Mouse (Mus musculus) midbrain, embryonic 16.5 days (tissue): ENCODE results near the gene Hhat. TPM values are rescaled to one million over a fixed set of nuclear protein-coding genes. Genes with fewer than 3 reads are reported as not detected.

Experiments
- ATAC-seq: fragments of 200-750 bp; cut with Nextera tagmentation; 2 replicates; pipeline ENCODE4 v1.8.0; 2017; ENCODE audit warnings: moderate TSS enrichment
- H3K27ac ChIP-seq: fragments of 300-500 bp; sonication (generic); 2 replicates; pipeline ENCODE4 v1.5.1; 2014; ENCODE audit warnings: mild to moderate bottlenecking, low read length, mixed read lengths
- H3K27me3 ChIP-seq: fragments of 300-500 bp; sonication (generic); 2 replicates; pipeline ENCODE4 v1.6.1; 2014; ENCODE audit warnings: low read depth, low read length, mixed read lengths; ENCODE audit not compliant: control insufficient read depth, insufficient read depth
- H3K36me3 ChIP-seq: fragments of 300-500 bp; sonication (generic); 2 replicates; pipeline ENCODE4 v1.6.1; 2014; ENCODE audit warnings: mild to moderate bottlenecking, low read length, moderate library complexity, mixed read lengths; ENCODE audit not compliant: control insufficient read depth, insufficient read depth
- H3K4me1 ChIP-seq: fragments of 300-500 bp; sonication (generic); 2 replicates; pipeline ENCODE4 v1.6.1; 2014; ENCODE audit warnings: mild to moderate bottlenecking, low read length, mixed read lengths; ENCODE audit not compliant: control insufficient read depth, insufficient read depth
- H3K4me2 ChIP-seq: fragments of 300-500 bp; sonication (generic); 2 replicates; pipeline ENCODE4 v1.6.1; 2014; ENCODE audit warnings: mild to moderate bottlenecking, low read length, mixed read lengths
- H3K4me3 ChIP-seq: fragments of 300-500 bp; sonication (generic); 2 replicates; pipeline ENCODE4 v1.5.1; 2014; ENCODE audit warnings: low read depth, mild to moderate bottlenecking, low read length, moderate library complexity, mixed read lengths
- H3K9ac ChIP-seq: fragments of 300-500 bp; sonication (generic); 2 replicates; pipeline ENCODE4 v1.6.1; 2014; ENCODE audit warnings: low read depth, low read length, mixed read lengths
- H3K9me3 ChIP-seq: fragments of 300-500 bp; sonication (generic); replicated peaks from 2 replicates; pipeline ENCODE4 v1.6.1; 2014; ENCODE audit warnings: mild to moderate bottlenecking, low read length, mixed read lengths; ENCODE audit not compliant: control insufficient read depth, poor library complexity, severe bottlenecking
- WGBS: fragments of 180-500 bp; shearing (Covaris S2); extraction: QIAGEN DNeasy Blood & Tissue Kit; methylation state at CpG from one replicate; pipeline ENCODE4 v1.1.7; 2014; 5-methylcytosine and 5-hydroxymethylcytosine counted together
- polyA plus RNA-seq: library from polyadenylated mRNA; unstranded; fragments of >200 nt; fragmentation: Nextera tagmentation; extraction: Ambion mirVana; gene quantifications from 2 replicates; pipeline ENCODE4 v1.2.1, GENCODE M21; 2015

The Hhat gene
- polyA plus RNA-seq, 1 experiment from 2014 or later: 3.4 TPM

DNA sequence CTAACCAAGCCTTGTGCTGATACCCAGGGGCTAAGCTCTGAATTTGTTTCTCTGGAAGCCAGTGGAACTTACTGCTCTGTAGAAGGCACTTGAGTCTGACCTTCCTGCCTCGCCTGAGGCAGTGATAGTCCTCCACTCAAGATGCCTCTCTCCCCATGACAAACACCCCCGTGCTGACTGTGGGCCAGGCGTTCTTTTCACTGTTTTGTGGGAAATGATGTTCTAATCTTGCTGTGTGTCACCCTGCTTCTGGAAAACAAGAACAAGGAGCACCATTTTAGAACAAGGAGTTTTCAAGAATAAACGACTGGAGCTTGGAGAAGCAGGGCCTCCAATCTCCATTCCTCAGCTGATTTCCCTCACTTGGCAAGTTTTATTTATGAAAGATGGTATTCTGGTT is 307.3 kb downstream of the Hhat start:
- H3K4me3 ChIP-seq: no peak overlapping the region
- no peak overlapping the region for H3K9ac ChIP-seq
- no peak for ATAC-seq
- WGBS: 75% methylated on average over 4 of the region's 4 CpGs
- no peaks in the 10 kb centered on the region for H3K4me1 ChIP-seq
- H3K36me3 ChIP-seq: no peaks in the 10 kb centered on the region
- no peak overlapping the region for H3K27ac ChIP-seq
- no peaks in the 10 kb centered on the region for H3K9me3 ChIP-seq
- no peaks in the 10 kb centered on the region for H3K27me3 ChIP-seq
- no peak overlapping the region for H3K4me2 ChIP-seq

- no peaks in the 10 kb centered on the region for H3K36me3 ChIP-seq
- no peaks in the 10 kb centered on the region for H3K27me3 ChIP-seq
- 81% methylated on average over 6 of the region's 6 CpGs for WGBS
- H3K9ac ChIP-seq: no peak overlapping the region
- ATAC-seq: no peak
- H3K4me3 ChIP-seq: no peak overlapping the region
- H3K9me3 ChIP-seq: no peaks in the 10 kb centered on the region
- no peaks in the 10 kb centered on the region for H3K4me1 ChIP-seq
- no peak overlapping the region for H3K27ac ChIP-seq
- H3K4me2 ChIP-seq: no peak overlapping the region
Measured at GRCm38 (mm10) chr1:192457526-192458206, 313.4 kb downstream of the Hhat start.

DNA sequence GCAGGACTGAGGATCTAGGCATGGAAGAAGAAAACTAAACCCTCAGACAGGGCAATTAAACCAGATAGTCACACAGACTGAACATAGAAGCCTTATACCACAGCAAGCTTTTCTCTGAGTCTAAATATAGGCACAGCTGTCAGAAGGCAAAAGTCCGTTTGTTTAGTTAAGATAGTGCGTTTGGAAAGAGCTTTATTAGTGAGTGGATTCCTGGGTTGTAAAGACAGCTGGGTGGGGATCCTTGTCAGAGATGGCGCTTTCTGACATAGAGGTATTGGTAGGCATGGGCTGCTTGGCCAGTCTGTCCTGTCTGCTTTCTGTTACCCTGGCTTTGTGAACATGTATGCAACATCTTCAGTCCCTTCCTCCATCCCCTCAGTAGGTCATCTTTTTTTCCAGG is 314.0 kb downstream of the Hhat start:
- ATAC-seq: no peak
- Histone ChIP-seq H3K27ac (no peak overlapping the region), H3K4me1 (no peaks in the 10 kb centered on the region), H3K36me3 (no peaks in the 10 kb centered on the region), H3K9me3 (no peaks in the 10 kb centered on the region), H3K9ac (no peak overlapping the region), H3K4me2 (no peak overlapping the region), H3K27me3 (no peaks in the 10 kb centered on the region), H3K4me3 (no peak overlapping the region)
- WGBS: 65% methylated on average over 3 of the region's 3 CpGs

DNA sequence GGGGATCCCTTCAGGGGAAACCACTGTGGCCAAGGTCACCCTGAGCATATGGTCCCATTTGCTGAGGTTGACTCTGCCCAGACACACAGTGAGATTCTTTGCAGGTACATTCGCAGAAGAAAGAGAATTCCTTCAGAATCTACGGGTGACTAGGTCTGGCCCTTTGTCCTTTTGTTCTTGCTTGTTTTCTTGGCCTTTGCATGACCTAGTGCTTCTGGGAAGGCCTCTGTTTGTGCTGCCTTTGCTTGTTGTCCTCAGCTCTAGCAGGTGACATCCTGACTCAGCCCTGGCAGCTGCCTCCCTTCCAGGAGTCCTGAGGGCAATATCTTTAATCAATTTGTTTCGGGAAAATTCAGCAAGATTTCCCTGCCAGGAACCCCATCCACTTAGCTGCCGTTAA is 316.0 kb downstream of the Hhat start:
- 54% methylated on average over 4 of the region's 4 CpGs for WGBS
- H3K9ac ChIP-seq: no peak overlapping the region
- no peaks in the 10 kb centered on the region for H3K36me3 ChIP-seq
- H3K4me2 ChIP-seq: no peak overlapping the region
- no peaks in the 10 kb centered on the region for H3K9me3 ChIP-seq
- H3K4me3 ChIP-seq: no peak overlapping the region
- no peak for ATAC-seq
- H3K4me1 ChIP-seq: no peaks in the 10 kb centered on the region
- no peak overlapping the region for H3K27ac ChIP-seq
- H3K27me3 ChIP-seq: no peaks in the 10 kb centered on the region

- Histone ChIP-seq H3K36me3 (no peaks in the 10 kb centered on the region), H3K27me3 (no peaks in the 10 kb centered on the region), H3K27ac (no peak overlapping the region), H3K4me1 (no peaks in the 10 kb centered on the region), H3K9ac (no peak overlapping the region), H3K4me2 (no peak overlapping the region), H3K9me3 (no peaks in the 10 kb centered on the region), H3K4me3 (no peak overlapping the region)
- WGBS: 65% methylated on average over 1 of the region's 1 CpGs
- ATAC-seq: no peak
Measured at GRCm38 (mm10) chr1:192454501-192454900, 316.5 kb downstream of the Hhat start.

DNA sequence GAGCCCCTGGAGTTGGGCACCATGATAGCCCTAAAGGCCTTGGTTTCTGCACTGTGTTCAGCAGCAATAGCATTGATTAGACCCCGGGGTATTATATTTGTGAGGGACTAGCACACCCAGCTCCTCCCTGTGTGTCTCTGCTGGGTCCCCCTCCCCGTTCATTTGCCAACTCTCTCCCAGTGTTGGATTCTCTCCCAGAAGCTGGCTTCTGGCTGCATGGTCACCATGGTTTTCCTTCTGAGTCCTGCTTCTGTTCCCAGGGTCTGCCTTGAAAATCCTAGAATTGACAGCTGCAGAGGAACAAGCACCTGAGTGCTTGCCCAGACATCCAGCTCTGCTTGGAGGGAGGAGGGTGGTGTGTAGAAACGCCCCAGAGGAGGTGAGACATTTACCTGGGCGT is 319.3 kb downstream of the Hhat start:
- H3K9ac ChIP-seq: no peak overlapping the region
- H3K36me3 ChIP-seq: no peaks in the 10 kb centered on the region
- no peak overlapping the region for H3K27ac ChIP-seq
- WGBS: 68% methylated on average over 4 of the region's 4 CpGs
- H3K4me1 ChIP-seq: no peaks in the 10 kb centered on the region
- H3K27me3 ChIP-seq: no peaks in the 10 kb centered on the region
- no peaks in the 10 kb centered on the region for H3K9me3 ChIP-seq
- no peak for ATAC-seq
- no peak overlapping the region for H3K4me3 ChIP-seq
- no peak overlapping the region for H3K4me2 ChIP-seq

GRCm38 (mm10) chr1:192450425-192450824 is 320.6 kb downstream of the Hhat start:
- ATAC-seq: no peak

GRCm38 (mm10) chr1:192449572-192450351 is 321.3 kb downstream of the Hhat start:
- Histone ChIP-seq H3K27me3 (no peaks in the 10 kb centered on the region), H3K4me1 (peaks cover 5% of the 10 kb centered on the region; the same call in 1 of the 2 replicates), H3K4me3 (no peak overlapping the region), H3K4me2 (no peak overlapping the region), H3K9me3 (no peaks in the 10 kb centered on the region), H3K27ac (no peak overlapping the region), H3K9ac (no peak overlapping the region), H3K36me3 (no peaks in the 10 kb centered on the region)
- no peak for ATAC-seq
- 55% methylated on average over 4 of the region's 4 CpGs for WGBS

More at GRCm38 (mm10) chr1:192450425-192450824, 320.6 kb downstream of the Hhat start:
- Histone ChIP-seq H3K4me1 (no peaks in the 10 kb centered on the region), H3K36me3 (no peaks in the 10 kb centered on the region), H3K9me3 (no peaks in the 10 kb centered on the region), H3K9ac (no peak overlapping the region), H3K27ac (no peak overlapping the region), H3K4me2 (no peak overlapping the region), H3K4me3 (no peak overlapping the region), H3K27me3 (no peaks in the 10 kb centered on the region)

- H3K4me1 ChIP-seq: peaks cover 18% of the 10 kb centered on the region
- no peak overlapping the region for H3K27ac ChIP-seq
- no peak overlapping the region for H3K4me3 ChIP-seq
- ATAC-seq: no peak
- no peak overlapping the region for H3K4me2 ChIP-seq
- H3K36me3 ChIP-seq: no peaks in the 10 kb centered on the region
- no peaks in the 10 kb centered on the region for H3K27me3 ChIP-seq
- H3K9ac ChIP-seq: no peak overlapping the region
- H3K9me3 ChIP-seq: no peaks in the 10 kb centered on the region
- 92% methylated on average over 1 of the region's 1 CpGs for WGBS
Measured at GRCm38 (mm10) chr1:192448512-192448911, 322.5 kb downstream of the Hhat start.
